39 mouse cellular contexts compared by ENCODE assay signal in the genomic region with DNA sequence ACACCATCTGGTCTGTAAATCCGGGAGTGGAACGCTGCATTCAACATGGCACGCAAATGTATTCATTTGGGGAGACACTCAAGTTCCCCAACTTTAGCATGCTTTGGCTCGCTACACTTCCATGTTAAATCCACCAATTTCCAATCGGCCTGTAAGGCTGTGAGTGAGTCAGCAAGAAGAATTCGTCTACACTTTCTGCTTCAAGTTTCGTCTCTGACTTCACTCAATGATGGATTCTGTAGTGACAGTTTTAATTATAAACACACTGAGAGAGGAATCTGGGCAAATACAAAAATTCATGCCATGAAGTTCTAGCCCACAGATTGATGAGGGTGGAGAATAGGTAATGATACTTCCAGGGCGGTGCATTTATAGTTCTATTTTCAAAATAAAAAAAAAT. TPM values are rescaled to one million over a fixed set of nuclear protein-coding genes. Genes with fewer than 3 reads are reported as not detected.
"Had no signal": no experiment of that assay in that cellular context is flagged by ENCODE, and none has a peak within 500 bp of the region (broad histone marks: within the 10 kb centered on the region; RNA-seq: fewer than 3 reads in every experiment).

No protein-coding gene starts in this region.

- ATAC-seq: inflammation-experienced regulatory T-cells, adult 6 months; intestine, embryonic 15.5 days; intestine, postnatal 0 days; liver, embryonic 12.5 days had no signal

- DNase-seq: gastrocnemius, postnatal 14 days; gastrocnemius, postnatal 36 days; heart, adult 2 months; heart, postnatal 10 days; heart, postnatal 4 days; kidney, adult 2 months; kidney, adult 9 months; kidney, postnatal 14 days; kidney, postnatal 36 days; layer of hippocampus, adult 9-11 months; layer of hippocampus, postnatal 36 days; left cerebral cortex, postnatal 4 days had no signal

- H3K4me1 ChIP-seq: hindbrain, embryonic 10.5 days; hindbrain, embryonic 12.5 days; intestine, embryonic 15.5 days; kidney, embryonic 15.5 days; limb, embryonic 13.5 days; liver, embryonic 12.5 days had no signal

- H3K27ac ChIP-seq: heart, adult 2 months; hindbrain, embryonic 10.5 days; hindbrain, embryonic 12.5 days; hindbrain, embryonic 14.5 days; intestine, embryonic 15.5 days; kidney, embryonic 15.5 days; kidney, postnatal 0 days; limb, embryonic 13.5 days; limb, embryonic 15.5 days; liver, embryonic 12.5 days; liver, embryonic 14.5 days had no signal

- H3K4me3 ChIP-seq: heart, adult 2 months; hindbrain, embryonic 10.5 days; hindbrain, embryonic 12.5 days; intestine, embryonic 15.5 days; kidney, embryonic 15.5 days; limb, embryonic 13.5 days; limb, embryonic 15.5 days; liver, embryonic 12.5 days had no signal

RNA-seq across cellular contexts. Expression of a gene that starts 35.2 kb away (rescaled TPM):
- total RNA-seq: gastrocnemius, adult 18-20 months; gastrocnemius, adult 8-10 months; gastrocnemius, postnatal 14 days; gastrocnemius, postnatal 36 days; heart, adult 2 months; heart, postnatal 10 days; heart, postnatal 25 days; heart, postnatal 4 days; layer of hippocampus, adult 18-20 months; layer of hippocampus, adult 8-10 months; layer of hippocampus, postnatal 14 days; layer of hippocampus, postnatal 36 days; left cerebral cortex, adult 18-20 months; left cerebral cortex, adult 8-10 months; left cerebral cortex, postnatal 10 days; left cerebral cortex, postnatal 25 days; left cerebral cortex, postnatal 4 days had no signal
- polyA plus RNA-seq: gonadal fat pad, adult 2 months; heart, embryonic 11.5 days; heart, embryonic 14.5 days; hindbrain, embryonic 10.5 days; hindbrain, embryonic 12.5 days; hindbrain, embryonic 14.5 days; hindbrain, embryonic 16.5 days; intestine, embryonic 15.5 days; kidney, embryonic 15.5 days; kidney, postnatal 0 days; limb, embryonic 11.5 days; limb, embryonic 15.5 days; liver, embryonic 12.5 days had no signal
